Mouse (Mus musculus) monocyte, adult 2 months (primary cell): ENCODE results near the gene Ccdc9b.

Experiments used
- DNase-seq, 2 experiments: peaks; one replicate each; pipeline ENCODE4 v3.0.0; 2022; ENCODE audit warnings: low spot score in 2 of 2, low read depth in 1 of 2

Ccdc9b gene

GRCm38 (mm10) chr2:118713631-118714030, 48.8 kb downstream of the Ccdc9b start:
- no peak for DNase-seq

- no peak for DNase-seq
These were observed 51.4 kb downstream of the Ccdc9b start for GRCm38 (mm10) chr2:118711038-118711494.

- DNase-seq = no peak
These were observed 52.7 kb downstream of the Ccdc9b start for GRCm38 (mm10) chr2:118709655-118710221.

DNA sequence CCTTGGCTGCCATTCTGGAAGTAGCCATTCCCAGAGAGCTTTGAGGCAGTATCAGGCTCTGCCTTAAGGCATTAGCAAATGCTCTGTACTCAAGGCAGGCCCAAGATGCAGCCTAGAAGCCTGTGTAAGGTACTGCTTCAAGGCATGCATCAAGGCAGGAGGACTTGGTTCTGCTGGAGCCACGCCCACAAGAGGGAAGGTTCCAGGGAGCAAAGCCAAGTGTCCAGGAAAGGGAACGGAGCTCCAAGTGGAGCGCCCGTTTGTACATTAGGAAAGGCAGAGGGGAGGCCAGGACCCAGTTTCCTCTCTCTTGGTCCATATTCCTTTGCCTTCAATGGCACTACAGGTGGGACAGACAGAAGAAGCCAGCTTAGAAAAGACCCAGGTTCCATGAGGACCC, 54.0 kb downstream of the Ccdc9b start:
- DNase-seq = no peak

DNA sequence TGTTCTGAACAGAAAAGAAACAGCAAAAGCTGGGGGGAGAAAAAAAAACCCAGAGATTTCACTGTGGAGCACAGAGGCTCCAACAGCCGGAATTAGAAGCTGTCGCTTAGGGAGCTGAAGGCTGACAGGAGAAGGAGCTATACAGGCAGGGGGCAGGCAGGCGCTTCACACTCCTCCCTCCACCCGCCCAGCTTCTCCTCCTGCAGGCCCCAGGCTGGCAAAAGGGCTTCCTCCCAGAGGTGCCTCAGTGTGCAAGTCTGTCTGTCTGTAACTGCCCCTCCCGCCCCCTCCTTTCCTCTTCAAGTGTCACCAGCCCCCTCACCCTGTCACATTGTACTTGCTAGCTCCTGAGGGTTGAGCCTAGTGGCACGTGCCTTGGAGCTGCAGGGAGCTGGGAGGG, 56.0 kb downstream of the Ccdc9b start:
- no peak for DNase-seq
